Mouse (Mus musculus): ENCODE data around the gene Olfr1023. TPM values are rescaled to one million over a fixed set of nuclear protein-coding genes. Genes with fewer than 3 reads are reported as not detected.

Olfr1023 gene
- polyA plus RNA-seq, 1 experiment from 2014 or later = not detected

Other genes with a start within 250 kb of the Olfr1023 start
- gene Olfr1002, start 234.9 kb upstream of the Olfr1023 start, polyA plus RNA-seq (2015; fragmentation: Nextera tagmentation; extraction: Ambion mirVana) = not detected in 2 replicates
- gene Olfr154, start 221.2 kb upstream of the Olfr1023 start, polyA plus RNA-seq (2015; fragmentation: Nextera tagmentation; extraction: Ambion mirVana) = not detected in 2 replicates
- not detected in 2 replicates for gene Olfr1006, start 206.9 kb upstream of the Olfr1023 start, polyA plus RNA-seq (2015; fragmentation: Nextera tagmentation; extraction: Ambion mirVana)
- not detected in 2 replicates for gene Olfr1008, start 196.2 kb upstream of the Olfr1023 start, polyA plus RNA-seq (2015; fragmentation: Nextera tagmentation; extraction: Ambion mirVana)
- gene Olfr1009, start 170.2 kb upstream of the Olfr1023 start, polyA plus RNA-seq (2015; fragmentation: Nextera tagmentation; extraction: Ambion mirVana) = not detected in 2 replicates
- gene Olfr1012, start 122.9 kb upstream of the Olfr1023 start, polyA plus RNA-seq (2015; fragmentation: Nextera tagmentation; extraction: Ambion mirVana) = not detected in 2 replicates
- gene Olfr1013, start 118.5 kb upstream of the Olfr1023 start, polyA plus RNA-seq (2015; fragmentation: Nextera tagmentation; extraction: Ambion mirVana) = not detected in 2 replicates
- not detected in 2 replicates for gene Olfr1014, start 112.9 kb upstream of the Olfr1023 start, polyA plus RNA-seq (2015; fragmentation: Nextera tagmentation; extraction: Ambion mirVana)
- gene Olfr1015, start 103.6 kb upstream of the Olfr1023 start, polyA plus RNA-seq (2015; fragmentation: Nextera tagmentation; extraction: Ambion mirVana) = not detected in 2 replicates
- not detected in 2 replicates for gene Olfr1016, start 83.1 kb upstream of the Olfr1023 start, polyA plus RNA-seq (2015; fragmentation: Nextera tagmentation; extraction: Ambion mirVana)
- not detected in 2 replicates for gene Olfr1018, start 67.2 kb upstream of the Olfr1023 start, polyA plus RNA-seq (2015; fragmentation: Nextera tagmentation; extraction: Ambion mirVana)
- gene Olfr1019, start 40.2 kb upstream of the Olfr1023 start, polyA plus RNA-seq (2015; fragmentation: Nextera tagmentation; extraction: Ambion mirVana) = not detected in 2 replicates
- not detected in 2 replicates for gene Olfr1020, start 38.6 kb upstream of the Olfr1023 start, polyA plus RNA-seq (2015; fragmentation: Nextera tagmentation; extraction: Ambion mirVana)
- not detected in 2 replicates for gene Olfr1022, start 17.0 kb upstream of the Olfr1023 start, polyA plus RNA-seq (2015; fragmentation: Nextera tagmentation; extraction: Ambion mirVana)
- gene Olfr1024, start 19.4 kb downstream of the Olfr1023 start, polyA plus RNA-seq (2015; fragmentation: Nextera tagmentation; extraction: Ambion mirVana) = not detected in 2 replicates
- gene Olfr1025-ps1, start 29.6 kb downstream of the Olfr1023 start, polyA plus RNA-seq (2015; fragmentation: Nextera tagmentation; extraction: Ambion mirVana) = not detected in 2 replicates
- gene Olfr1026, start 35.9 kb downstream of the Olfr1023 start, polyA plus RNA-seq (2015; fragmentation: Nextera tagmentation; extraction: Ambion mirVana) = not detected in 2 replicates
- gene Olfr1028, start 64.8 kb downstream of the Olfr1023 start, polyA plus RNA-seq (2015; fragmentation: Nextera tagmentation; extraction: Ambion mirVana) = not detected in 2 replicates
- not detected in 2 replicates for gene Olfr1029, start 88.3 kb downstream of the Olfr1023 start, polyA plus RNA-seq (2015; fragmentation: Nextera tagmentation; extraction: Ambion mirVana)
- gene Olfr1030, start 93.6 kb downstream of the Olfr1023 start, polyA plus RNA-seq (2015; fragmentation: Nextera tagmentation; extraction: Ambion mirVana) = not detected in 2 replicates
- gene Olfr1031, start 104.7 kb downstream of the Olfr1023 start, polyA plus RNA-seq (2015; fragmentation: Nextera tagmentation; extraction: Ambion mirVana) = not detected in 2 replicates
- not detected in 2 replicates for gene Olfr1032, start 119.9 kb downstream of the Olfr1023 start, polyA plus RNA-seq (2015; fragmentation: Nextera tagmentation; extraction: Ambion mirVana)
- gene Olfr1033, start 135.0 kb downstream of the Olfr1023 start, polyA plus RNA-seq (2015; fragmentation: Nextera tagmentation; extraction: Ambion mirVana) = 3.9 and 5.5 TPM in 2 replicates
- 0.10 TPM in 1 of 2 replicates, not detected in the other for gene Olfr1034, start 160.2 kb downstream of the Olfr1023 start, polyA plus RNA-seq (2015; fragmentation: Nextera tagmentation; extraction: Ambion mirVana)
- not detected in 2 replicates for gene Olfr1036, start 188.4 kb downstream of the Olfr1023 start, polyA plus RNA-seq (2015; fragmentation: Nextera tagmentation; extraction: Ambion mirVana)
- not detected in 2 replicates for gene Olfr1037, start 201.7 kb downstream of the Olfr1023 start, polyA plus RNA-seq (2015; fragmentation: Nextera tagmentation; extraction: Ambion mirVana)